Mouse (Mus musculus) neural tube, postnatal 0 days (tissue): ENCODE data around the gene Nos1. TPM values are rescaled to one million over a fixed set of nuclear protein-coding genes. Genes with fewer than 3 reads are reported as not detected.

Source experiments
- polyA plus RNA-seq: library from polyadenylated mRNA; unstranded; fragments of >200 nt; fragmentation: Nextera tagmentation; extraction: Ambion mirVana; gene quantifications from 2 replicates; pipeline ENCODE4 v1.2.1, GENCODE M21; 2015

Nos1 gene
- 3.4 TPM in 2 replicates for polyA plus RNA-seq

GRCm38 (mm10) chr5:117780681-117781080 is at the start of gene Nos1:
Gene Nos1 (plus strand): TSS chr5:117781032.

GRCm38 (mm10) chr5:117976657-117977500 is 196.0 kb downstream of the Nos1 start, which contains the start of gene Fbxo21:
Gene Fbxo21 (plus strand): TSS chr5:117976730.

Other genes starting within 250 kb of the Nos1 start
- gene Fbxo21, start 195.7 kb downstream of the Nos1 start, polyA plus RNA-seq, result 105 and 116 TPM in 2 replicates
- 9.8 and 12.6 TPM in 2 replicates for gene Tesc, start 246.7 kb downstream of the Nos1 start, polyA plus RNA-seq